Mouse (Mus musculus): ENCODE data around the gene Dnajc21. TPM values are rescaled to one million over a fixed set of nuclear protein-coding genes. Genes with fewer than 3 reads are reported as not detected.

The Dnajc21 gene
- total and polyA plus RNA-seq, 2 experiments from 2014 or later: 2.3 to 7.7 TPM

DNA sequence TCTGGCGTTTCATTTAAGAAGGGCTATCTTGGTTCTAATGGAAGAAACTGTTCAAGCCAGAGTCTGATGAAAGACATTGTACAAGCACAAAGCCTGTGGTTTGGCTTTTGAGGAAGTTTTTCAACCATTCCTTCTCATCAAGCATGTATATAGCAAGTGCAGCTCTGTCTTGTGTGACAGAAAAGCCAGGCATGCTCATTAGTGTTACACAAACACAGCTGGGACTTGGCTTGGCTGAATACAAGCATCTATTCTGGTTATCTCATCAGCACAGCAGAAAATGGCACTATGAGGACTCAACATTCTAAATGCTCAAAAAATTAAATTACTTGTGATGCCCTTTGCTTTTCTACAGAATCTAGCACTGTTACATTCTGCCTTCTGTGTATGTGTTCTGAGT, 33.4 kb downstream of the Dnajc21 start:
- WGBS: 73% methylated on average over 1 of the region's 1 CpGs
- H3K4me3 ChIP-seq (ENCODE audit: low read depth, low read length): no peak overlapping the region
- no peak overlapping the region for H3K27ac ChIP-seq (ENCODE audit: low read depth)
- H3K9ac ChIP-seq (replicated peaks; ENCODE audit: low read depth, low read length): no peak overlapping the region
- H3K27me3 ChIP-seq (ENCODE audit: control insufficient read depth, insufficient read depth, low read length): no peaks in the 10 kb centered on the region
- DNase-seq (ENCODE audit: low spot score): no peak
- TF ChIP-seq EP300 (IDR thresholded peaks at IDR 0.05; ENCODE audit: low read depth) (no peak), CTCF (IDR thresholded peaks at IDR 0.05; ENCODE audit: low read depth) (no peak)
- no peaks in the 10 kb centered on the region for H3K4me1 ChIP-seq (ENCODE audit: control insufficient read depth, insufficient read depth)
- H3K4me2 ChIP-seq (ENCODE audit: low read depth, low read length): no peak overlapping the region
- peaks cover 7% of the 10 kb centered on the region; the same call in 1 of the 2 replicates for H3K36me3 ChIP-seq (replicated peaks; ENCODE audit: control insufficient read depth, insufficient read depth, low read length)
- no peak for ATAC-seq (ENCODE audit: insufficient read depth, low read depth)
- H3K9me3 ChIP-seq (replicated peaks; ENCODE audit: control insufficient read depth, low read length): no peaks in the 10 kb centered on the region

DNA sequence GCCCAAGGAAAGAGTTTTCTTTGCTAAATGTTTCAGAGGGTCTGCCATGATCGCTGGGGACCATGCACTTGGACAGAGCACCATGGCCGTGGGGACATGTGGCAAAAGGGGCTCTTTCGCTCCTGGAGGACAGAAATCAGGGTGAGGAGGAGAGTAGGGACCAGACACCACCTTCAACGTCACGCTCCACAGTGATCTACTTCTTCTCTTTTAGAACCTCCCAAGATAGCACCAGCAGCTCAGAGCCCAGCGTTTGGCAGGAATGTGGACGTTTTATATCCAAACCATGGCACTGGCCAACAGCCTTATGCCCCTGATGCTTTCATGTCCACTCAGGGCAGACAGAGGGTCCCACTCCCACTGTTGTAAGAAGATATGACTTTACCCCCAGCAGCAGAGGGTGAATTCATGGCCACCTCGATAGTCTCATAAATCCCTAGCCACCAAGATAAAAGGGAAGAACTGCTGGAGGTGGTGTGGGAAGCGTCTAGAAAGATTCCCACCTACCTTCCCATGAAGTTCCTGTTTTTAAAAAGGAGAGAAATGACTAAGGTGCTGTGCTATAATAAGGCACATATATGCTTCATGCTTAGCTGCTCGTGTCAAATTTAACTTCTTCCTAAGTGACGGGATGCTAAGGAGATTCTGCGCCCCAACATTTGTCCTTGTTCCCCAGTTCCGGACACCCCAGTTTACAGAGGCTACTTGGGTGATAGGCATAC, 43.6 kb downstream of the Dnajc21 start:
- Histone ChIP-seq H3K4me1 (ENCODE audit: control insufficient read depth, insufficient read depth) (no peaks in the 10 kb centered on the region), H3K36me3 (replicated peaks; ENCODE audit: control insufficient read depth, insufficient read depth, low read length) (no peaks in the 10 kb centered on the region), H3K9ac (replicated peaks; ENCODE audit: low read depth, low read length) (no peak overlapping the region), H3K27ac (ENCODE audit: low read depth) (no peak overlapping the region), H3K9me3 (replicated peaks; ENCODE audit: control insufficient read depth, low read length) (no peaks in the 10 kb centered on the region), H3K4me2 (ENCODE audit: low read depth, low read length) (no peak overlapping the region), H3K27me3 (ENCODE audit: control insufficient read depth, insufficient read depth, low read length) (no peaks in the 10 kb centered on the region), H3K4me3 (ENCODE audit: low read depth, low read length) (no peak overlapping the region)
- WGBS: 85% methylated on average over 13 of the region's 13 CpGs
- ATAC-seq (ENCODE audit: insufficient read depth, low read depth) (no peak), DNase-seq (ENCODE audit: low spot score) (no peak)
- TF ChIP-seq CTCF (IDR thresholded peaks at IDR 0.05; ENCODE audit: low read depth) (no peak), EP300 (IDR thresholded peaks at IDR 0.05; ENCODE audit: low read depth) (no peak)

DNA sequence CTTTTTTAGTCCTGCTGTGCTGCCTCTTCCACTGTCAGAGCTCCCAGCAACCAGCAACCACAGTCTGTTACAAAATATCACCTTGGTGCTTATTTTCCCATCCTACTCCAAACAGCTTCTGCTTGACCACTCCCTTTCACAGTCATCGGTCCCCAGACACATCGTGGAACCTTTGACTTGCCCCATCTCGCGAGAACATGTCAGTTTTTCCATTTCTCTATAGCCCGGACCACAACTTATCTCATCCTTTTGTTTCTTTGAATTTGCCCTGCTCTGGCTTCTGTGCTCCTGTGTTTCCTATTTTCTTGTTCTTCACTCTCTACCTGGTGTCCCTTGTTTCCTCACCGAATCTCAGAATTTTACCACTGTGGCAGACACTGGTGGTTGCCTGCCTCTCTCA, 44.2 kb downstream of the Dnajc21 start:
- Histone ChIP-seq H3K9ac (replicated peaks; ENCODE audit: low read depth, low read length) (no peak overlapping the region), H3K27ac (ENCODE audit: low read depth) (no peak overlapping the region), H3K4me1 (ENCODE audit: control insufficient read depth, insufficient read depth) (no peaks in the 10 kb centered on the region), H3K27me3 (ENCODE audit: control insufficient read depth, insufficient read depth, low read length) (no peaks in the 10 kb centered on the region), H3K36me3 (replicated peaks; ENCODE audit: control insufficient read depth, insufficient read depth, low read length) (no peaks in the 10 kb centered on the region), H3K4me2 (ENCODE audit: low read depth, low read length) (no peak overlapping the region), H3K9me3 (replicated peaks; ENCODE audit: control insufficient read depth, low read length) (no peaks in the 10 kb centered on the region), H3K4me3 (ENCODE audit: low read depth, low read length) (no peak overlapping the region)
- no peak for DNase-seq (ENCODE audit: low spot score)
- WGBS: 77% methylated on average over 6 of the region's 6 CpGs
- no peak for TF ChIP-seq EP300 (IDR thresholded peaks at IDR 0.05; ENCODE audit: low read depth)
- ATAC-seq (ENCODE audit: insufficient read depth, low read depth): no peak

DNA sequence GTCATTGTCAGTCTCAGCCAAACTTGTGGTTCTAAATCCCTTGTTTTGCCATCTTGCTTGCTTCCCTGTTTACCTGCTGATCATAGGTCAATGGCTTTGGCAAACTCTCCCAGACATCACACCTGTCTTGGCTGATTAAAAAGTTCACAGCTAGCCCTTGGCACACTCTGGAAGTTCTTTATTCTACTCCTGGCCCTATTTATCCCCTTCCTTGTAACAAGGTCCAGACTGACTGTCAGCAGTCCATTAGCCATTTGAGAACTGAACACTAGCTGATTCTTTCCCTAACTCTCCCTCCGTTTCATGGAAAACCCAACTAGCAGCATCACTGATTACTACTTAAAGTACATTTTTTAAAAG, 48.6 kb downstream of the Dnajc21 start:
- Histone ChIP-seq H3K4me1 (ENCODE audit: control insufficient read depth, insufficient read depth) (0 out of 2 replicates have a peak, but pooled peaks cover 4% of the 10 kb centered on the region), H3K4me2 (ENCODE audit: low read depth, low read length) (no peak overlapping the region), H3K9ac (replicated peaks; ENCODE audit: low read depth, low read length) (no peak overlapping the region), H3K27me3 (ENCODE audit: control insufficient read depth, insufficient read depth, low read length) (no peaks in the 10 kb centered on the region), H3K27ac (ENCODE audit: low read depth) (no peak overlapping the region), H3K36me3 (replicated peaks; ENCODE audit: control insufficient read depth, insufficient read depth, low read length) (no peaks in the 10 kb centered on the region), H3K4me3 (ENCODE audit: low read depth, low read length) (no peak overlapping the region), H3K9me3 (replicated peaks; ENCODE audit: control insufficient read depth, low read length) (no peaks in the 10 kb centered on the region)
- 76% methylated on average over 1 of the region's 1 CpGs for WGBS
- DNase-seq (ENCODE audit: low spot score): no peak
- no peak for ATAC-seq (ENCODE audit: insufficient read depth, low read depth)
- TF ChIP-seq EP300 (IDR thresholded peaks at IDR 0.05; ENCODE audit: low read depth): no peak
- TF ChIP-seq CTCF (IDR thresholded peaks at IDR 0.05; ENCODE audit: low read depth): no peak

DNA sequence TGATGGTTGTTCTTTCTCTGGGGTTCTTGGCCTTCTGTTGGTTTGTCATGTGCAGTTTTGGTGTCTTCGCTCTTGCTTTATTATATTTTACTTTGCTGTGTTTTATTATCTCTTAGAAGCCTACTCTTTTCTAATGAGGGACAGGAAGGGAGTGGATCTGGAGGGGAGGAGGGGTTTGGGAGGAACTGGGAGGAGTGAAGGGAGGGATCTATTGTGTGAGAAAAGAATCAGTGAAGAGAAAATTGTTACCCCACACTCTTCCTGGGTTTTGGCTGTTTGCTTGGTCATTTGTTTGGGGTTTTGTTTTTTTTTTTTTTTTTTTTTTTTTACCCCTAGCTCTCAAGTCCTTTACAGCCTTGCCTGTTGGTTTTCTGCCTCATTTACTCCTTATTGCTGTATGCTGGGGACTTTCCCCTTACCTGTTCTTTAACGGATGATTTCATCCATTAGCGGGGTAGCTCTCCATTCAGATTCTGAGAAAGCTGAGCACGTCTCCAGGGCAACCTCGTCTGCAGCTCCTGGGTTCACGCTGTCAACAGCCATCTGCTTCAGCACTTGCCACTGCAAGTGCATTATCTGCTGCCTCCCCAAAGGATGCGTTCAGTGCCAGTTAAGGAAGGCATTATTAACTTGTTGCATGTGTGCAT, 49.1 kb downstream of the Dnajc21 start:
- Histone ChIP-seq H3K36me3 (replicated peaks; ENCODE audit: control insufficient read depth, insufficient read depth, low read length) (no peaks in the 10 kb centered on the region), H3K4me2 (ENCODE audit: low read depth, low read length) (no peak overlapping the region), H3K9ac (replicated peaks; ENCODE audit: low read depth, low read length) (no peak overlapping the region), H3K4me3 (ENCODE audit: low read depth, low read length) (no peak overlapping the region), H3K27me3 (ENCODE audit: control insufficient read depth, insufficient read depth, low read length) (no peaks in the 10 kb centered on the region), H3K27ac (ENCODE audit: low read depth) (no peak overlapping the region), H3K9me3 (replicated peaks; ENCODE audit: control insufficient read depth, low read length) (no peaks in the 10 kb centered on the region), H3K4me1 (ENCODE audit: control insufficient read depth, insufficient read depth) (0 out of 2 replicates have a peak, but pooled peaks cover 4% of the 10 kb centered on the region)
- no peak for DNase-seq (ENCODE audit: low spot score)
- ATAC-seq (ENCODE audit: insufficient read depth, low read depth): no peak
- no peak for TF ChIP-seq EP300 (IDR thresholded peaks at IDR 0.05; ENCODE audit: low read depth)
- no peak for TF ChIP-seq CTCF (IDR thresholded peaks at IDR 0.05; ENCODE audit: low read depth)
- 33% methylated on average over 7 of the region's 7 CpGs for WGBS

Data from heart, postnatal 0 days (tissue).